Mouse (Mus musculus) kidney, adult 2 months (tissue): ENCODE data around the gene Esp16. TPM values are rescaled to one million over a fixed set of nuclear protein-coding genes. Genes with fewer than 3 reads are reported as not detected.
"Not testable (repeated sequence)": the region's sequence is repeated elsewhere in the genome, so short reads cannot be mapped to it uniquely, and the experiment has no call there.

Experiments
- DNase-seq: peaks from one replicate; pipeline ENCODE4 v3.0.0; 2021
- H3K27ac ChIP-seq: fragments of 200-500 bp; 2 replicates; pipeline ENCODE4 v1.5.1; 2012; ENCODE audit warnings: low read depth, low read length, control low read depth, inconsistent platforms; ENCODE audit not compliant: insufficient read depth
- H3K27me3 ChIP-seq: fragments of 200-500 bp; replicated peaks from 2 replicates; pipeline ENCODE4 v1.6.1; 2012; ENCODE audit warnings: mild to moderate bottlenecking, moderate library complexity, low read length, inconsistent platforms; ENCODE audit not compliant: control insufficient read depth, insufficient read depth
- H3K36me3 ChIP-seq: fragments of 200-500 bp; 2 replicates; pipeline ENCODE4 v1.6.1; 2012; ENCODE audit warnings: mild to moderate bottlenecking, moderate library complexity, low read length, inconsistent platforms; ENCODE audit not compliant: control insufficient read depth, insufficient read depth
- H3K4me1 ChIP-seq: fragments of 200-500 bp; 2 replicates; pipeline ENCODE4 v1.6.1; 2011; ENCODE audit warnings: low read length; ENCODE audit not compliant: control insufficient read depth, insufficient read depth
- H3K4me3 ChIP-seq: fragments of 200-500 bp; 2 replicates; pipeline ENCODE4 v1.5.1; 2011; ENCODE audit warnings: mild to moderate bottlenecking, low read depth, low read length, control low read depth; ENCODE audit not compliant: insufficient read depth
- WGBS: fragments of 180-500 bp; shearing (Covaris S2); methylation state at CpG from one replicate; pipeline ENCODE4 v1.1.7; 2018; 5-methylcytosine and 5-hydroxymethylcytosine counted together
- polyA plus RNA-seq: library from polyadenylated mRNA; depleted of rRNA; stranded (reverse); fragments of >200 nt; gene quantifications from 2 replicates; pipeline ENCODE4 v1.2.3, GENCODE M21; 2012; rRNA removed

Esp16 gene
- polyA plus RNA-seq: not detected in 2 replicates

DNA sequence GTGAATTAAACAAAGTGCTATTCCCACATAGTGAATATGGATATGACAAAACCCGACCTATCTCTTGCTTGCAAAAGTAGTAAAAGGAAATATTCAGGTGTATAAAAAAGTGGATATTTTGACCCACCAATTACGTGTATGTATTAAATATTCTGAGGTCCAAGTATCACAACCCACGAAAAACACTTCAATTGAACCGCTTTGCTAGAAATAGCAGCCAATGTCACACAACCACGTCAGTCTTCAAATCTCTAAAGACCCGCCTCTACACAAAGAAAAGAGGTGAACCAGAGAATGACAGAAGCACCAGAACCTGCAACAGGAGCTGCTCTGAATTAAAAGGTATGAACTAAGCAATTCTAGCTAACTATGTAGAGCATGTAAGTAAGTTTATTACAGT lies at the start of gene Esp16:
Gene Esp16 (plus strand): TSS at position 301 of the 400 bp plus-strand sequence.
- H3K4me1 ChIP-seq, H3K36me3 ChIP-seq, H3K27ac ChIP-seq, H3K4me3 ChIP-seq, H3K27me3 ChIP-seq, DNase-seq: not testable (repeated sequence)
- WGBS: 70% methylated on average over 6 of the region's 6 CpGs

GRCm38 (mm10) chr17:39498043-39498442 lies 37.9 kb upstream of the Esp16 start:
- not testable (repeated sequence) for H3K27ac ChIP-seq, H3K27me3 ChIP-seq, H3K4me1 ChIP-seq, H3K4me3 ChIP-seq, H3K36me3 ChIP-seq, DNase-seq

Other genes starting within 250 kb of the Esp16 start
- not detected in 2 replicates for gene Esp18, start 129.8 kb upstream of the Esp16 start, polyA plus RNA-seq
- gene Esp15, start 104.8 kb downstream of the Esp16 start, polyA plus RNA-seq: not detected in 2 replicates